Mouse (Mus musculus) E14TG2a.4 (cell line): ENCODE measurements around the gene Eif3f.

ENCODE experiments used
- CTCF ChIP-seq: conservative IDR thresholded peaks from 2 replicates; pipeline ENCODE4 v1.5.1; 2014; ENCODE audit warnings: low read length
- NANOG ChIP-seq: IDR thresholded peaks from 2 replicates; pipeline ENCODE4 v1.6.1; 2014; ENCODE audit warnings: borderline replicate concordance, low read length, mixed read lengths
- POU5F1 ChIP-seq: IDR thresholded peaks from 2 replicates; pipeline ENCODE4 v1.6.1; 2014; ENCODE audit warnings: low read length, borderline replicate concordance

- TF ChIP-seq CTCF (no peak), POU5F1 (no peak), NANOG (no peak)
Observed at GRCm38 (mm10) chr7:108949301-108949700, 15.1 kb downstream of the Eif3f start.
